Mouse (Mus musculus): Measurements from ENCODE around the gene Fut7. TPM values are rescaled to one million over a fixed set of nuclear protein-coding genes. Genes with fewer than 3 reads are reported as not detected.
A peak's percentile ranks its signal among the peaks of the same experiment; 100 is the strongest.

Gene Fut7
- total RNA-seq, 2 experiments from 2014 or later = 0.22 to 0.41 TPM

- DNase-seq (ENCODE audit: extremely low spot score in 1 of 2, low spot score in 2 of 2) = no peak
These were observed 28.0 kb downstream of the Fut7 start for GRCm38 (mm10) chr2:25450853-25451647.

GRCm38 (mm10) chr2:25452951-25453350, 29.9 kb downstream of the Fut7 start:
- DNase-seq (ENCODE audit: extremely low spot score in 1 of 2, low spot score in 2 of 2) = no peak
- intact Hi-C loops (cut with DNase I) = no loop called here

More at GRCm38 (mm10) chr2:25450853-25451647, 28.0 kb downstream of the Fut7 start:
- intact Hi-C loops (cut with DNase I) = no loop called here

- intact Hi-C loops (cut with DNase I) = no loop called here
- DNase-seq (ENCODE audit: extremely low spot score in 1 of 2, low spot score in 2 of 2) = no peak
These were observed 33.3 kb downstream of the Fut7 start, which contains the start of gene Clic3 for GRCm38 (mm10) chr2:25456205-25456953. Gene Clic3, plus strand, starts transcription at chr2:25456838.

GRCm38 (mm10) chr2:25457022-25457896, 34.2 kb downstream of the Fut7 start:
- no peak for DNase-seq (ENCODE audit: extremely low spot score in 1 of 2, low spot score in 2 of 2)
- intact Hi-C loops (cut with DNase I) = no loop called here

GRCm38 (mm10) chr2:25458911-25459310, 35.8 kb downstream of the Fut7 start:
- intact Hi-C loops (cut with DNase I) = no loop called here
- DNase-seq (ENCODE audit: extremely low spot score in 1 of 2, low spot score in 2 of 2) = peak in 1 of 2 experiments; percentile 72

- DNase-seq (ENCODE audit: extremely low spot score in 1 of 2, low spot score in 2 of 2) = peak in 1 of 2 experiments; percentile 72
- intact Hi-C loops (cut with DNase I) = no loop called here
These were observed 37.1 kb downstream of the Fut7 start for GRCm38 (mm10) chr2:25460135-25460534.

GRCm38 (mm10) chr2:25460551-25461309, 37.7 kb downstream of the Fut7 start, which contains the start of gene Paxx:
Gene Paxx, minus strand, starts transcription at chr2:25461094.
- intact Hi-C loops (cut with DNase I) = no loop called here
- peak; percentile 94 to 96 for DNase-seq (ENCODE audit: extremely low spot score in 1 of 2, low spot score in 2 of 2)

GRCm38 (mm10) chr2:25461407-25461806, 38.3 kb downstream of the Fut7 start:
- intact Hi-C loops (cut with DNase I) = no loop called here
- DNase-seq (ENCODE audit: extremely low spot score in 1 of 2, low spot score in 2 of 2) = no peak

GRCm38 (mm10) chr2:25463630-25464029, 40.6 kb downstream of the Fut7 start:
- intact Hi-C loops (cut with DNase I) = no loop called here
- no peak for DNase-seq (ENCODE audit: extremely low spot score in 1 of 2, low spot score in 2 of 2)

GRCm38 (mm10) chr2:25465256-25465655, 42.2 kb downstream of the Fut7 start:
- intact Hi-C loops (cut with DNase I) = no loop called here
- no peak for DNase-seq (ENCODE audit: extremely low spot score in 1 of 2, low spot score in 2 of 2)

GRCm38 (mm10) chr2:25465816-25466635, 43.0 kb downstream of the Fut7 start:
- DNase-seq (ENCODE audit: extremely low spot score in 1 of 2, low spot score in 2 of 2) = no peak
- intact Hi-C loops (cut with DNase I) = no loop called here

GRCm38 (mm10) chr2:25467606-25468303, 44.7 kb downstream of the Fut7 start:
- DNase-seq (ENCODE audit: extremely low spot score in 1 of 2, low spot score in 2 of 2) = no peak
- intact Hi-C loops (cut with DNase I) = no loop called here

GRCm38 (mm10) chr2:25468962-25469915, 46.2 kb downstream of the Fut7 start:
- DNase-seq (ENCODE audit: extremely low spot score in 1 of 2, low spot score in 2 of 2) = peak in 1 of 2 experiments; percentile 73
- intact Hi-C loops (cut with DNase I) = no loop called here

GRCm38 (mm10) chr2:25469969-25470368, 46.9 kb downstream of the Fut7 start, which contains the start of gene Ptgds:
Gene Ptgds, minus strand, starts transcription at chr2:25470046.
- intact Hi-C loops (cut with DNase I) = no loop called here
- DNase-seq (ENCODE audit: extremely low spot score in 1 of 2, low spot score in 2 of 2) = no peak

GRCm38 (mm10) chr2:25472550-25472949, 49.5 kb downstream of the Fut7 start:
- intact Hi-C loops (cut with DNase I) = no loop called here

More at GRCm38 (mm10) chr2:25472550-25472949, 49.5 kb downstream of the Fut7 start:
- no peak for DNase-seq (ENCODE audit: extremely low spot score in 1 of 2, low spot score in 2 of 2)
